Mouse (Mus musculus) erythroblast, embryonic 14.5 days (primary cell): ENCODE measurements around the gene Rcc1l.

Experiments used
- GATA1 ChIP-seq: IDR thresholded peaks from 2 replicates; pipeline ENCODE4 v1.6.1; 2012; ENCODE audit warnings: low read length, inconsistent platforms, mixed read lengths
- TAL1 ChIP-seq: IDR thresholded peaks from 3 replicates; pipeline ENCODE4 v1.6.1; 2012; ENCODE audit warnings: low read length, inconsistent platforms, mixed read lengths

DNA sequence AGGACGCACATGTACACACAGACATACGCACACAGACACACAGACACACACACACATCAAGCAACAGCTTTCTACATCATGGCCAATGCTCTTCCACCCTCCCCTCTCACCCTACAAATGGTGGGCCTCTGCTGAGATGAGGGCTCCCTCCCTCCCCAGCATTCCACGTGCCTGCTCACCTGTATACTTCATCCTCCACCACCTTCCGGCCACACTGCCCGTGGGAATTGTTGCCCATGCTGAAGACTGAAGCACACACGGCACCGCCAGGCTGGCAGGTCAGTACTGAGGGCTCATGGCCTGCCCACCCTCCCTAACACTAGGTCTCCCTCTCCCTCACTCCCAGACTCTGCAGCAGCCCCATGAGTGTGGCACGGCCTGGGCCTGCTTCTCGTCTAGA is 8.5 kb downstream of the Rcc1l start:
- TF ChIP-seq GATA1 (no peak), TAL1 (no peak)
